Mouse (Mus musculus) E14TG2a.4 (cell line): ENCODE results near the gene Dirc2.

Source experiments
- CTCF ChIP-seq: conservative IDR thresholded peaks from 2 replicates; pipeline ENCODE4 v1.5.1; 2014; ENCODE audit warnings: low read length
- NANOG ChIP-seq: IDR thresholded peaks from 2 replicates; pipeline ENCODE4 v1.6.1; 2014; ENCODE audit warnings: borderline replicate concordance, low read length, mixed read lengths
- POU5F1 ChIP-seq: IDR thresholded peaks from 2 replicates; pipeline ENCODE4 v1.6.1; 2014; ENCODE audit warnings: low read length, borderline replicate concordance

DNA sequence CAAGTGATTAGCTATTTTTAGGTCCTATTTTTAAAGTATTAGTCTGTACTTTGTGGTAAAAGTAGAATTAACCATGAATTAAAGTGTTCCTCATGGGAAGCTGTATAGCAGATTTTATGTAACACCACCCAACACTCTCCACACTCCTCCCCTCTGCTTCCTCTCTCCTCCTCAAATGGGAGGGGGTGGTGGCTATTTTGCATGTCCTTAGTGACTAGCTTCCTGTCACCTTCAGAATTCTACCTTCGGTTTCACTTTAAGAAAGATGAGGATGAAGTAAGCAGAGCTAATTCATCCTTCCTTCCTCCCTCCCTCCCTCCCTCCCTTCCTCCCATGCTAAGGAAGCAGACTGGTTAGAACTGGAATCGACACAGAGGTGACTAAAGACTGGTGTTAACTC lies 73.1 kb downstream of the Dirc2 start:
- TF ChIP-seq CTCF (no peak), POU5F1 (no peak), NANOG (no peak)
